Mouse (Mus musculus): ENCODE measurements at regions not wholly inside any gene's neighbourhood (a gene's known extent, or its start where the extent isn't known, plus 50 kb on each side); places are given as distances from the start of the nearest gene placed in this dataset.
A peak's percentile ranks its signal among the peaks of the same experiment; 100 is the strongest.

- DNase-seq (ENCODE audit: low spot score): no peak
Measured at GRCm38 (mm10) chr9:76734387-76734786, 167.5 kb upstream of the Fam83b start.

DNA sequence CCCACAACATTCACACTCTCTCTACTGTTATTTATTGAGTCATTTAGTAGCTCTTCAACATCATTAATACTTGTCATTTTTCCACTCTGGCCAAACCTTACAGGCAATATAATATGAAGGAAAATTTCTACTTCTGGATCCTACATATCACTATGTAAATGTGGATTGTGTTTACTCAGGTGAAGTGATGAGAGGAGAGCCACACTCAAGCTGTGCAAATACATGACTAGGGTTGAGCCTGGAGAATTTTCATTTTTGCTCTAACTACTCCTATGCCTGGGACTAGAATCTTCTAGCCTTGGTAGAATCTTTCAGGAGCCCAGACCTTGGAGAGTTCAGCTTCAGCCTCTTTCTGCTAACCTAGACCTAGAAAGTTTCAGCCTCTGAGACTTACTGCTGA lies 166.9 kb upstream of the Fam83b start:
- DNase-seq (ENCODE audit: low spot score): no peak

DNA sequence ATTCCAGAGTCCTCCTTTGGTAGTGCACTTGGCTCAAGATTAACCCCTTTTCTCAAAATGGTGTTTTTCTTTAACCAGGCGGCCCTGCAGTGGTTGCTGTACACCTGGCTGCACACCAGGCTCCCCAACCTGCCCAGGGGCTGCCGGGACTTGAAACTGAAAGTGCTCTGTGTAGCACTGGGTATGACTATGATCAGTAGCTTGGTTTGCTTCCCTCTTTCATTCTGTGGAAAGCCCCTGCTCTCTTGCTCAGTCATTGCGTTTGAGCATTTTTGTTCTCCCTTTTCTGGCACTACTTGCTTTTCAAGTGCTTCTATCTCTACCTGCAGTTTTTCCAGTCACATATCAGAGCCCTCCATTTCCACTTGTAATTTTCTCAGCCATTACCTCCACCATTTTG lies 156.0 kb upstream of the Fam83b start:
- no peak for DNase-seq (ENCODE audit: low spot score)

- DNase-seq (ENCODE audit: low spot score): no peak
Measured at GRCm38 (mm10) chr9:76715852-76716251, 148.9 kb upstream of the Fam83b start.

DNA sequence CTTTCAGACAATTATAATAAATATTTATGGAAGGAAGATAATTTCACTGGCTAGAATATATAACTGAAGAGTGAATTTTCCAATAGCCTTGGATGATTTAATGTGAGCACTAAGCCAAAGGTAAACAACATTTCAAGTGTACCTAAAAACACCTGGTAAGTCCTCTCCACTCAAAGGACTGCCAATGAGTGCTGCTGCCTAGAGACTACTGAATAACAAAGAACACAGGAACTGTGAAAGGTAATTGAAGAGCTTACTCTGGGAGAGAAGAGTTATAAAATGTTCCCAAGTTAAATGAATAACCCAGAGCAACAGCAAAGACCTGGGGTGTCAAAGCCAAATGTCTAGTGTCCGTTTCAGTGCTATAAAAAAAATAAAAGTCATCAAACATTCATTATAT lies 139.5 kb upstream of the Fam83b start:
- DNase-seq (ENCODE audit: low spot score): no peak

DNA sequence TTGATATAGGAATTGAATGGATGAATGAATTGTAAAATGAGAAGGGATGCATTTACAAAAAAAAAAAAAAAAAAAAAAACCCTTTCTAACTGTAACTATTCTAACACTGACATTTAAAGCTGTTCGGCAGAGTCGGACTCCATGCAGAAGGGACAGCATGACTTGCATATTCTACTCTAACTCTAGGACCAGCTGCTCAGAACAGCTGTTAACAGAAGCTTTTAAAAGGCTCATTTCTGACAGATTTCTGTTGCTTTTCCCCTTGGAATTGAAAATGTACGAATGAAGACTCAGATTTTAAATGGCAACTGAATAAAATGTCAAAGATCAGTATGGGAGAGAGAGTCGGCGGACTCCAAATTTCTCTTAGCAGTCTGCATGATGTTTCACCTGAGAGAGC lies 138.9 kb upstream of the Fam83b start:
- DNase-seq (ENCODE audit: low spot score): no peak

DNA sequence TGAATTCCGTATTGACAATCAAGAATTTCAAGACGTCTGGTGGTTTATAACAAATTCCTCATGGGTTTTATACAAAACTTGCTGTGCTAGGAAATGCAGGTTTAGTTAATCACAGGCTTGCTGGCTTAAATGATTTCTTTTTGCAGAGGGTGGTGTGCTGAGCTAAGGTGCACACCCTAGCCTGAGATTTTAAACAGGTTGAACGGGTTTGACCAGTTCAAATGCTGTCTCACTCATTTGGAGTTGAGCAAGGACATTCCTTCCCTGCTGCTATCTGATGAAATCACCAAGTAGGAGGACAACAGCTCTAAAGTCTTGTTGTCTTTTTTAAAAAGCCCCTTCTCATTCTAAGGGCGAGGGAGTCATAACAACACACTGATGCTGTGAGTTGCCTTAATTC lies 128.6 kb upstream of the Fam83b start:
- DNase-seq (ENCODE audit: low spot score): no peak

- no peak for DNase-seq (ENCODE audit: low spot score)
Measured at GRCm38 (mm10) chr9:76692976-76693375, 126.1 kb upstream of the Fam83b start.

GRCm38 (mm10) chr9:76660848-76661247 lies 93.9 kb upstream of the Fam83b start:
- peak; percentile 21 for DNase-seq (ENCODE audit: low spot score)

GRCm38 (mm10) chr9:76659798-76660197 lies 92.9 kb upstream of the Fam83b start:
- no peak for DNase-seq (ENCODE audit: low spot score)

GRCm38 (mm10) chr9:76653311-76653710 lies 86.4 kb upstream of the Fam83b start:
- DNase-seq (ENCODE audit: low spot score): no peak

- DNase-seq (ENCODE audit: low spot score): no peak
Measured at GRCm38 (mm10) chr9:76649484-76649883, 82.6 kb upstream of the Fam83b start.

DNA sequence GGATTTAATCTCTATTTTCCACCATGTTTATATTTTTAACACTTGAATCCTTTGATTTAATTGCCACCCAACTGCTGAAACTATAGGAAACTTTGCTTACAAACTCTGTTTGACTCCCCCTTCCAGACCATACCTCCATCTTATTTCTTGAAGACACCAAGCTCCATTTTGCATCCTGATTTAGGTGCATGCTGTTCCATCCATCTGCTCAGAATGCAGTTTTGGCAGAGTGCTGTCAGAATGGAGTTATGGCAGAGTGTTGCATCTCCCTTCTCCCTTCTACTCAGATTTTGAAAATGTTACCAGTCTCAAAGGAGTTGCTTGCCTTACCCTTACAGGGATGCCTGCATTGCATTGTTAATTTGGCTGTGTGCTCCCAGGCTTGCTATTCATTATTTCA lies 79.5 kb upstream of the Fam83b start:
- no peak for DNase-seq (ENCODE audit: low spot score)

Data from yolk sac, embryonic 10.5 days (tissue).